Mouse (Mus musculus) bone marrow, adult 2 months (tissue): ENCODE data around the gene Gm20503.

Experiments used
- CTCF ChIP-seq: fragments of 200-500 bp; IDR thresholded peaks from 2 replicates; pipeline ENCODE4 v1.5.1; 2011; ENCODE audit warnings: low read length, control low read depth; ENCODE audit not compliant: control insufficient read depth, insufficient read depth
- POLR2A ChIP-seq: fragments of 200-500 bp; IDR thresholded peaks from 2 replicates; pipeline ENCODE4 v1.6.1; 2011; ENCODE audit warnings: low read depth, mild to moderate bottlenecking, control low read depth, low read length, borderline replicate concordance; ENCODE audit not compliant: control insufficient read depth

GRCm38 (mm10) chr4:59043891-59044290, 40.9 kb downstream of the Gm20503 start:
- no peak for TF ChIP-seq CTCF
- no peak for TF ChIP-seq POLR2A
